Mouse (Mus musculus) left cerebral cortex, postnatal 10 days (tissue): ENCODE measurements at regions not wholly inside any gene's neighbourhood (a gene's known extent, or its start where the extent isn't known, plus 50 kb on each side); places are given as distances from the start of the nearest gene placed in this dataset.
"Not testable (repeated sequence)": the region's sequence is repeated elsewhere in the genome, so short reads cannot be mapped to it uniquely, and the experiment has no call there.

Source experiments
- DNase-seq, 2 experiments: peaks; one replicate each; pipeline ENCODE4 v3.0.0; 2021 to 2022; ENCODE audit warnings: low spot score in 2 of 2, mixed read lengths in 1 of 2; ENCODE audit errors: extremely low spot score in 1 of 2
- intact Hi-C: fragments of 180-260 bp; cut with DNase I; formaldehyde crosslinking; loops from one replicate; pipeline ENCODE4 v1.15.1; 2025

DNA sequence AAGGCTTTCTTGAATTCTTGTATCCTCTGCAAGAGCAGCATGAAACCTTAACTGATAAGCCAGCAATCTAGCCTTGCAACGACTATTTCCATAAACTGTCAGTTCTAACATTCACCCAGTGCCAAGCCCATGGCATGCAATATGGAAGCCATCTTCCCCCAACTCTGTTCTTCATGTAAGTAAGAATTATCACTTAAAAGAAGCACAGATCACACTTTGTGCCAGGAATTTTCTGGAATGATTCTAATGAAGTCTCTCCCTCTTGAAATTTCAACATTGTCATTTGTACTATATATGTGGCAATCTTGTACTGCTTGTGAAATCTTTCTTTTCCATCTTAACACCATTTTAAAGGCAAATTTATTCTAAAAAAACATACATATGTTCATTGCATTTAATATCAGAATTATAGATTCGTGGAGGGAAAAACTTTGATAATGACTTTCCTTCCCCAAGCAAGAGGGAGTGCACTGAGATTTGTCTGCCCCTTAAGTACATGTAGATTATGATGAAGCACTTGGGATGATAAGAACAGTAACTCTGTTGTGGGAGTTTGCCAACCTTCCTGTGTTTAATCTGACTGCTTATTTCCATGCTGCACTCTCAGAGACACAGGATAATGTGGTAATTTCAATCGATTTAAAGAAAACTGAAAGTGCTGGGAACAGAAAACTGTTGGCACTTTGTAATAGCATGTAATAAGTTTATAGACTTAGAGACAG is 447.2 kb upstream of the Slc39a10 start:
- no peak for DNase-seq

GRCm38 (mm10) chr1:47310572-47311075 is 418.0 kb upstream of the Slc39a10 start:
- intact Hi-C loops: no loop called here
- no peak for DNase-seq

More for the DNA sequence above, 447.2 kb upstream of the Slc39a10 start:
- intact Hi-C loops: no loop called here

DNA sequence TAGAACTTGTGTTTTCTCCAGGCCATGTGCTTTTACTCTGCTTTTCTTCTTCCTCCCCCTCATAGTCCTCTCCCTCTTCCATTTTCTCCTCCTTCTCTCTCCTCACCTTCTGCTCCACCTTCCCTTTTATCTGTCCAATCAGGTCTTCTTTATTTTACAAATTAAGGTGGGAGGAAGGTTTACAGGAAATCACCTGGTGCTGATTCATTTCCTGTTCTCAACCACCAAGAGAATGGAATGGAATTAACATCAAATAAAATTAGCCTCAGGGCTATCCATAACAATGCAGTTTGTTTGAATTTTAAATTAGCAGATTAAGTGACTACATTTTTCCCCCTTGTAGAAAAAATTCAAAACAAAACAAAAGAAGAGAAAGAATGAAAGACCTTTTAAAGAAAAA is 414.3 kb upstream of the Slc39a10 start:
- intact Hi-C loops: no loop called here
- DNase-seq: no peak

DNA sequence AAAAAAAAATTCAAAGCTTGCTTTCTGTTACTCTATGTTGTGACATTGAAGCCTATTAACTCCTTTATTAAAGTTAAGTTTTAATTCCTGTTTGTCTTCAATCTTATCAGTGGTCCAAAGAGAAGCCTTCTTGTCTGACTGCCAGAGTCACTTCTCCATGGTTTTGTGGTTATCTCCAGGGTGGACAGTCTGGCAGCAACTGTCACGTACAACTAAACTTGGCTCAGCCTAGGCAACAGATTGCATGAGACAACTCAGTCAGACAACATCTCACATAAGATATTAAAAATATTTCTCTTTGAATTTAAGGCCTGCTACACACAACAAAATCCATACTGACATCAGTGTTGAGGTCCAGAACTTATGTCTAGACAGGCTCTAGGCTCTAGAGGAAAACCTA is 406.7 kb upstream of the Slc39a10 start:
- DNase-seq: no peak
- intact Hi-C loops: no loop called here

- intact Hi-C loops: no loop called here
Observed at GRCm38 (mm10) chr1:47285639-47286038, 393.0 kb upstream of the Slc39a10 start.

GRCm38 (mm10) chr1:47278321-47279020 is 385.8 kb upstream of the Slc39a10 start:
- DNase-seq: no peak
- intact Hi-C loops: no loop called here

More at GRCm38 (mm10) chr1:47285639-47286038, 393.0 kb upstream of the Slc39a10 start:
- DNase-seq: no peak

- intact Hi-C loops: no loop called here
Observed at GRCm38 (mm10) chr1:47277839-47278238, 385.2 kb upstream of the Slc39a10 start.

DNA sequence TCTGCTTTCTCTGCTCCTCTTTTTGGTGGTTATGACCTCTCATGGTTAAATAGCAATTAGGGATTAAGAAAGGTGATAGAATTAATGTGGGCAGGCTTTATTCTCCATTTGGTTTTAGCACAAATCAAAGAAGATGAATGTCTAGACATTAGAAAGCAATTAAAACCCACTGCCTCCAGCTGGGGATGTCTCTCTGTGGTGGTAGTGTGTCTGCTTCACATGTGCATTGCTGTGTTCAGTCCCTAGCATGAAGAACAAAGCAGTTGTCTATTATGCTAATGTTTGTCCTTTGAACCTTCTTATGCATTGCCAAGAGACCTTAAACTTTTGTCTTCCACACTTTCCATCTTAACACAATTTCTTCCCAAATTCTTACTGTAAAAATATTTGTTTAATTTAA is 379.5 kb upstream of the Slc39a10 start:
- DNase-seq: no peak
- intact Hi-C loops: no loop called here

More at GRCm38 (mm10) chr1:47277839-47278238, 385.2 kb upstream of the Slc39a10 start:
- DNase-seq: peak in 1 of 2 experiments; percentile 64

DNA sequence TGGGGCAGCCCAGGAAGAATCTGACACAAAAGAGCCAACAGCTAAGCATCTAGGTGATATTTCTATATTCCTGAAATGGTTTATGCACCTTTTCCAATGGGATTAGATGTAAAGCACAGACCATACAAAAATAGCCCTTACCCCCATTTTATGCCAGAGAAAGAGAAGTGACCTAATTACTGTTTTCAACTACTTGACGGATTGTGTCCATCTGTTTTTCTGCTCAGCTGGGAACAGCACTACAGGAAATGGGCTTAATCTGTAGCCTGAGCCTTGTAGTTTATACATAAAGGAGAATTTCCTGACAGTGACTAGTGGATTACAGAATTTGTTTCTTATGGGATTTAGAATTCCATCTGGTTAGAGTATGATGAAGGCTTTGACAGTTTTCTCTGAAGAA is 371.0 kb upstream of the Slc39a10 start:
- intact Hi-C loops: no loop called here
- no peak for DNase-seq

DNA sequence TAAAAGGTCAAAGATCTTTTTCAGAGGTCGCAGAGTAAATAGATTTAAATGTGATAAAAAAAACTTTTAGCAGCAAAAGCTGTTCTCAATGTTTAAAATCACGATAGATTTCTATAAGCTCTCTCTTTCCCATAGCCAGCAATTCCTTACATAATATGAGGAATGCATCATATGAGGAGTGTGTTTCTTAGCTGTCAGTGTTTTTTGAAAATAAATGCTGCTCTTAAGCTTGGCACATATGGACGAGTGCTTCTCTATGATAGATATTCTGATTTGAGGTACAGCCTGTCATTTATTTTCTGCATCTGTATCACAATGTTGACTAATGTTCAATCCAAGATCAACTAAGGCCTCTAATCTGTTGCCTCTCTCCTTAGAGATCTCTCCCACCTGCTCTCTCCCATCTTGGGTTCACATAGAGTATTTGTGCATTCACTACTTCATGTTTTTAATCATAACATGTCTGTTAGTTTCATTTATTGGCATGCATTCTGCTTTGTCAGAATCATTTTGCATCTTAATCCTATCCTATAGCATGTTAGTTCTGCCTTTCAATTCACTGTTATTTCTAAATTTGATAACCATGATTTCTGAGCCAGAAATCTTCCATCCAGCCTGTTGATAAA is 369.0 kb upstream of the Slc39a10 start:
- DNase-seq: no peak
- intact Hi-C loops: no loop called here

- intact Hi-C loops, DNase-seq: not testable (repeated sequence)
Observed at GRCm38 (mm10) chr1:47250706-47251105, 358.1 kb upstream of the Slc39a10 start.

- intact Hi-C loops: no loop called here
- no peak for DNase-seq
Observed at GRCm38 (mm10) chr1:47217088-47217487, 324.4 kb upstream of the Slc39a10 start.

DNA sequence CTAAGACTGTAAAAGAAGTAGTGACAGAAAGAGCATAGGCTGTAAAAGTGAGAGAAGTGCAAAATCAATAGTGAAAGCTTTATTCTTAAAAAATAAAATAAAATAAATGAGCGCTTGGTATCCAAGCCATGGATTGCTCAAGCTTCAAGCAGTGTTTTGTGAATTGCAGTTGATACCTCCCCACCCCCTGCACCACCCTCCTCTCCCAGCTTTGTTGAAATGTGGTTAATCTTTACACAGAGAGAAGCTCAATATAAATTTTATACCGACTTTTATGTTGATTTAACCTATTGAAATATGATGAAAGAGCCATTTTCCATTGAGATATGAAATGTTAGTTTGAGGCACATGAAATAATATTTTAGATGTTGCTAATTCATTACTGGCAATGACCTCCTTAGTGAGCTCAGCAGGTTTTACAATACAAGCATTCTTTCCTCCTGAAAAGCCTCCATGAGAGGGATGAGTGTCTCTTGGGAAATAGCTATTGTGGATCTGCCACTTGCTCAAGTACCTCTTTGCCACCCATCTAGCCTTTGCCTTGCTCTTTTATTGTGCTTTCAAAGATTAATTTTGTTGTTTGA is 323.9 kb upstream of the Slc39a10 start:
- DNase-seq: no peak
- intact Hi-C loops: no loop called here

DNA sequence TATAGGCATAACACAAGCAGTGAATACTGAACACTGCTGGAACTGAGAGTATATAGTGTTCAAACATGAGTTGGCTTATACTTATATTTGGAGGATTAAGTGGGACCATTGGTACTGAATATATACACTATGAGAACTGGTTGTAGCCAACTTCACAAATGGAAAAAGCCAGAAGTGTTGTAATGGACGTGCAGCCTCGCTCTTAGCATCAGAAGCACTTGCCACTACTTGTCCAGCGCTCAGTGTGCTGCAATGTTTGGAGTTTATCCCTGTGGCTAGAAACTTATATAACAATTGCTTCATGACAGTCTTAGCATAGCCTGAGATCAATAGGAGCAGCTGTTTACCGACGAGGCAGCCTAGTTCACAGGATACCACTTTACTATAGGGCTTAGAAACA is 320.8 kb upstream of the Slc39a10 start:
- no peak for DNase-seq
- intact Hi-C loops: no loop called here

DNA sequence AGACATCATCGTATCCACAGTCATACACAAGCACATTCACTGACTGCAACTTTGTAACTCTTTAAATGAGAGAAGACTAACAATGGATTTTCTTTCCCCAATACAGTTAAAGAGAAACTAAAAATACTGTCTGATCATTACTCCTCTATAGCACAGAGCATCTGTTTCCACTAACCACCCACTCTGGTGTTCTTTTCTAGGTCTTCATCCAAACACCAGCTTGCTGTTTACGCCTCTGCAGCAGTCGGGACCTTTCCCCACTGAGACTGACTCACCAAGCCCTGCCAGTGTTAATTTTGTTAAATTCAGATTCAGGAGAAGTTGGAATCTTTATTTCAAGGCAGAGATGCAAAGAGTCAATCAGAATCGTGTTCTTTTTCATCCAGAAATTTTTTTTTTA is 300.3 kb upstream of the Slc39a10 start:
- DNase-seq: peak in 1 of 2 experiments; percentile 8
- intact Hi-C loops: no loop called here

DNA sequence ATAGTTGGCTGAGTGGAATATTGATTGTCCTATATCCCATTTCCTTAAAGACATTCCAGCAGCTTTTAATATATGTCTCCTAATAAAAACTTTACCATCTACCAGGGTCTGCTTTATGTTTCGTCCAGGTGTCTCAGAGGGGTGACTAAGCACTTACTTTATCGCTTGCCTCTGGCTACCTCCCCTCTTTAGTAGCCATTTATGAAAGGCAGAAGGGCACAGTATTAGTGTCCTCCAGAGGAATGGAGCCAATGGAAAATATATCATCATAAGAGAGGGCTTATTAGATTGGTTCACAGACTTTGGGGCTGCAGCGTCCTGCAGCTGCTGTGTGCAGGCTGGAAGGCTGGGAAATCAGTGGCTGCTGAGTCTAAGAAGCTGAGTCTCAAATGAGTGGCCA is 271.8 kb upstream of the Slc39a10 start:
- intact Hi-C loops: no loop called here
- no peak for DNase-seq

- no peak for DNase-seq
- intact Hi-C loops: no loop called here
Observed at GRCm38 (mm10) chr1:47163808-47164410, 271.3 kb upstream of the Slc39a10 start.

GRCm38 (mm10) chr1:47130031-47130430 is 237.4 kb upstream of the Slc39a10 start:
- intact Hi-C loops, DNase-seq: not testable (repeated sequence)

DNA sequence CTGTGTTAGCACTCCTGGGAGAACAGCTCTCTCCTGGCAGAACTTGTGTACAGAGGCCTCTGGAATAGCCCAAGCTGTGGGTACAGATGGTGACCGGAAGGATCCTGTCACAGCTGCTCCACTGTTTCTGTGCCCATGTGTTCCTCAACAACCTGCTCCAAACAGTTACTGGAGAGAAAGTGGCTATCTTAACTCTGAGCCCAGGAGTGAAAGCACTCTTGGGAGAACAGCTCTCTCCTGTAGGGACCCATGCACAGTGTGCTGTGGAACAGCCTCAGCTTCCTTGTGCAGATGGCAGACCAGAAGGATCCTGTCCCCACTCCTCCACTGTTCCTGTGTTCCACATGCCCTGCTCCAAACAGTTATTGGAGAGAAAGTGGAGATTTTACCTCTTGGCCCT is 227.0 kb upstream of the Slc39a10 start:
- intact Hi-C loops: no loop called here
- no peak for DNase-seq
